Mouse (Mus musculus) heart, embryonic 10.5 days (tissue): Measurements from ENCODE around the gene Ift81. TPM values are rescaled to one million over a fixed set of nuclear protein-coding genes. Genes with fewer than 3 reads are reported as not detected.

Source experiments
- DNase-seq: peaks from one replicate; pipeline ENCODE4 v3.0.0-alpha.2; 2017; ENCODE audit warnings: low spot score
- H3K27ac ChIP-seq: fragments of 300-500 bp; sonication (generic); 2 replicates; pipeline ENCODE4 v1.5.1; 2016; ENCODE audit warnings: mild to moderate bottlenecking
- H3K27me3 ChIP-seq: fragments of 300-500 bp; sonication (generic); 2 replicates; pipeline ENCODE4 v1.6.1; 2016; ENCODE audit warnings: mild to moderate bottlenecking; ENCODE audit not compliant: poor library complexity, insufficient read depth, severe bottlenecking
- H3K36me3 ChIP-seq: fragments of 300-500 bp; sonication (generic); 2 replicates; pipeline ENCODE4 v1.6.1; 2016; ENCODE audit warnings: mild to moderate bottlenecking, moderate library complexity
- H3K4me1 ChIP-seq: fragments of 300-500 bp; sonication (generic); 2 replicates; pipeline ENCODE4 v1.6.1; 2016; ENCODE audit warnings: mild to moderate bottlenecking
- H3K4me3 ChIP-seq: fragments of 300-500 bp; sonication (generic); 2 replicates; pipeline ENCODE4 v1.5.1; 2016; ENCODE audit warnings: mild to moderate bottlenecking, moderate library complexity
- H3K9me3 ChIP-seq: fragments of 300-500 bp; sonication (generic); 2 replicates; pipeline ENCODE4 v1.6.1; 2016; ENCODE audit warnings: mild to moderate bottlenecking, moderate library complexity
- WGBS: fragments of 180-500 bp; shearing (Covaris S2); methylation state at CpG from one replicate; pipeline ENCODE4 v1.1.7; 2016; 5-methylcytosine and 5-hydroxymethylcytosine counted together
- polyA plus RNA-seq: library from polyadenylated mRNA; unstranded; fragments of >200 nt; fragmentation: Nextera tagmentation; extraction: Ambion mirVana; gene quantifications from 2 replicates; pipeline ENCODE4 v1.2.1, GENCODE M21; 2016

Gene Ift81
- polyA plus RNA-seq, 1 experiment from 2014 or later, result 35.2 TPM

DNA sequence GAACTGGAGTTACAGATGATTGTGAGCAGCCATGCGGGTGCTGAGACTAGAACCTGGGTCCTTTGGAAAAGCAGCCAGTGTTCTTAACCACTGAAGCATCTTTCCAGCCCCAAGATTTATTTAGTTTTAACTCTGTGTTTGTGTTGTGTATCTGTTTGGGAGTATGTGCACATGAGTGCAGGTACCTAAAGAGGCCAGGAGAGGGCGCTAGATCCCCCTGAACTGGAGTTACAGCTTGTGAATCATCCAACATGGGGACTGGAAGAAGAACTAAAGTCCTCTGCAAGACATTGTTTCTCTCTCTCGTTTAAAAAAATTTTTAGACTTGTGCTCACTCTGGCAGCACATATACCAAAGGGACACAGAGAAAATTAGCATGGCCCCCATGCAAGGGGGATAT, 107.9 kb downstream of the Ift81 start:
- no peak overlapping the region for H3K4me3 ChIP-seq
- no peak overlapping the region for H3K27ac ChIP-seq
- H3K36me3 ChIP-seq, result no peaks in the 10 kb centered on the region; the same call in 1 of the 2 replicates
- H3K4me1 ChIP-seq, result peaks cover 50% of the 10 kb centered on the region
- H3K9me3 ChIP-seq, result peaks cover 6% of the 10 kb centered on the region; the same call in 1 of the 2 replicates
- WGBS, result 87% methylated on average over 3 of the region's 3 CpGs
- DNase-seq, result no peak
- no peaks in the 10 kb centered on the region for H3K27me3 ChIP-seq

DNA sequence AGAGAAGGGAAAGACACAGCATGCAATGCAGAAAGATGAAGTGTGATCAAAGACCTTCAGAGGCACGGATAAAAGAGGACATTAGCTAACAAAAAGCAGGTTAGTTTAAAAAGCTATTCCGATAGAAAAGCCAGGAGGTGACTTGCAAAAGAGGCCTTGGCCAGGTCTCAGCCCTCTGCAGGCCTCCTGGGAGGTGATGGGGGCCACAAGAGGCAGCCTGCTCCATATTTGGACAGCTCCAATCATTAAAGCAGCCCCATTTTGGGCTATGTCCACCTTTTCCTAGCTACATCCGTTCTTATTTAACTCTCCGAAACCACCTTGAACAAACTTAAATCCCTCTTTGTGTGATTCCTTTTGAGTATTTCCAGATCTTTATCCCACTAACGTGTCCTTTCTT, 108.8 kb downstream of the Ift81 start:
- peaks cover 6% of the 10 kb centered on the region; the same call in 1 of the 2 replicates for H3K9me3 ChIP-seq
- no peak for DNase-seq
- H3K36me3 ChIP-seq, result no peaks in the 10 kb centered on the region; the same call in 1 of the 2 replicates
- no peak overlapping the region for H3K27ac ChIP-seq
- H3K4me3 ChIP-seq, result no peak overlapping the region
- H3K4me1 ChIP-seq, result peaks cover 41% of the 10 kb centered on the region
- 86% methylated on average over 5 of the region's 5 CpGs for WGBS
- no peaks in the 10 kb centered on the region for H3K27me3 ChIP-seq

DNA sequence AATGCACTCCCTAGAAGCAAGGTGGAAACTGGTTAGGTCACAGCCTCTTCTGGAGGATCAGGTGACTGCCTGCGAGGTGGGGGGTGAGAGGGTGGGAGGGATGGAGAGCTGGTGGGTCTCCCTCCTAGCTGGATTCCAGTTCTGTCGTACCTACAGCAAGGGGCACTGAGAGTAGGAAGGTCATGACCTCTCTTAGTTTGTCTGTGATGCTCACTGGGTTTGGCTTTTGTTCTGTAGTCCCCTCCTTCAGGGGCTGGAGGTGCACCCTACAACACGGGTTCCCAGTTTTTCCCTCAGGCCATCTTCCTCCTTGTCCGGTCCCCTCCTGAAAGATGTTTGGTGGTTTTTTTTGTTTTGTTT, 110.6 kb downstream of the Ift81 start:
- WGBS, result 27% methylated on average over 4 of the region's 4 CpGs
- H3K27ac ChIP-seq, result peak overlapping the region; percentile 99

DNA sequence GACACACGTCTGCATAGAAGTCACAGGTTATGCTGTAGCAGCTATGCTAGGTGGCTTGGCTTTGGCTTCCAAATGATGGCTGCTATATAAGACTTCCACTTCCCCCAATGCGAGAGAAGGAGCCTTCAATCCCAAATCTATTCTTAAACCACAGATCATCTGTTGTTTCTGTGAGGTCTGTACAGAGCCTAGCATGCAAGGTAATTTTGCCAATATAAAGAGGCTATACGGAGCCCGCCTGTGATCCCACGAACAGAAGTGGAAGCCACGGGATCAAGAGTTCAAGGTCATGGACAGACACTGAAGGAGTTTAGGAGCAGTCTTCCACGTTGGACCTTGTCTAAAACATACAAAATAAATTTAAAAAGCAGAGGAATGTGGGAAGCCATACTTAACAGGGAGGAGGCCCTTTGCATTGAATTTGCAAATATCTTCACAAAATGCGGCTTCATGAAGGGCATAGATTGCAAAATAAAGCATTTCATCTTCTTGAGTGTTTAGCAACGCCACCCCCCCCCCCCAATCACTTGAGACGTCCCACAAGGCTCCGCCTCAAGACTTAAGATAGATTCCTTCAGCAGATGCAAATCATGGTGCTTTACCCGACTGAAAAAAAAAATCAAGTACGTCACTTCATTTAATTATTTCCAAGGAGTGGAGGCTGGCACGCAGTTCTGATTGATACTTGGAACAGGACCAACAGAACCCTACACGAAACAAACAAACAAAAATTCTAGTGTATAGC, 111.1 kb downstream of the Ift81 start:
- H3K27me3 ChIP-seq, result no peaks in the 10 kb centered on the region
- peaks cover 6% of the 10 kb centered on the region; the same call in 1 of the 2 replicates for H3K9me3 ChIP-seq
- H3K4me1 ChIP-seq, result peaks cover 30% of the 10 kb centered on the region
- peaks cover 20% of the 10 kb centered on the region for H3K36me3 ChIP-seq
- H3K27ac ChIP-seq, result peak overlapping the region; percentile 99
- peak overlapping the region; percentile 94 for H3K4me3 ChIP-seq
- DNase-seq, result no peak
- 37% methylated on average over 15 of the region's 15 CpGs for WGBS

More for the DNA sequence above, 110.6 kb downstream of the Ift81 start:
- peaks cover 15% of the 10 kb centered on the region for H3K36me3 ChIP-seq
- H3K4me1 ChIP-seq, result peaks cover 27% of the 10 kb centered on the region
- no peaks in the 10 kb centered on the region for H3K27me3 ChIP-seq
- H3K4me3 ChIP-seq, result no peak overlapping the region
- H3K9me3 ChIP-seq, result peaks cover 6% of the 10 kb centered on the region; the same call in 1 of the 2 replicates
- DNase-seq, result peak; percentile 64

DNA sequence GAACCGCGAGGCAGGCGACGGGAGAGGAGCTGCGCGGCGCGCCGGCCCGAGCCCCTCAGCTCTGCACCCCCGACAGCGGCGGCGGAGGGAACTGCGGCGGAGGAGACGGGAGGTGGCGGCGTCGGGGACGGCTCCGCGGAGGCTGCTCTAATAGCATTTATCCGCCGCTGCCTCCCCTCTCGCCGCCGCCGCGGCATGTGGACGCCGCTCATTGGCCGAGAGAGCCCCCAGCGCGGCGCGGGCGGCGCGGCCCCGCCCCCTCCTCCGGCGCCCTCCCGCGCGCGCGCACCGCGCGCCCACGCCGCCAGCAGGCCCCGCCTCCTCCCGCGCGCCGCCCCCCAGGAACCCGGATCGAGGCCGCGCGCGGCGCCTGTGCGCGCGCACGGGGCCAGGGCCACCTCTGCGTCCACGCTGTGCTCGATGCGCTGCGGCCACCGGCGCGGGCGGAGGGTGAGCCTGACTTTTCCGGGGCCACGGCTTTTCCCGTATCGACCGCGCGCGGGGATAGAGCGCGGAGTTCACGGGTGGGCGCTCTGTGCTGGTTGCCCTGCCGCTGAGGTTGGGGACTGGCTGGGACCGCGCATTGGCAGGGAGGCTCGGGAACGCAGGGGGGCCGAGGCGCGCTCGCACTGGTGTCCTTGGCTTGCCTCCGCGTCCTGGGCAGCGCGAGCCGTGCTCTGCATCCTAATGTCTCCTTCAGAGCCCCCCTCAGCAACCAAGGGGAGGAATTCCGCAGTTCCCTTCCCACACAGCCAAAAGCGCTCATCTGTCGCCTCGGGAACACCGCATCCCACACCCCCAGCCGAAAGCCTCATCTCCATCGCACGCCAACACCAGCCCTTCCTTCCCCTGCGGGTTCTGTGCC, 112.0 kb downstream of the Ift81 start, which contains the start of gene Atp2a2:
Gene Atp2a2, minus strand, starts transcription at position 149 of the 865 bp plus-strand sequence.
- peak within 1 kb of the TSS; percentile 94 for H3K4me3 ChIP-seq
- peaks cover 36% of the 10 kb centered on the region for H3K4me1 ChIP-seq
- WGBS, result under 1% methylated on average over 100 of the region's 113 CpGs
- peaks cover 6% of the 10 kb centered on the region; the same call in 1 of the 2 replicates for H3K9me3 ChIP-seq
- H3K27me3 ChIP-seq, result no peaks in the 10 kb centered on the region
- peaks cover 29% of the 10 kb centered on the region for H3K36me3 ChIP-seq
- peak within 1 kb of the TSS; percentile 99 for H3K27ac ChIP-seq
- peak; percentile 95 for DNase-seq

DNA sequence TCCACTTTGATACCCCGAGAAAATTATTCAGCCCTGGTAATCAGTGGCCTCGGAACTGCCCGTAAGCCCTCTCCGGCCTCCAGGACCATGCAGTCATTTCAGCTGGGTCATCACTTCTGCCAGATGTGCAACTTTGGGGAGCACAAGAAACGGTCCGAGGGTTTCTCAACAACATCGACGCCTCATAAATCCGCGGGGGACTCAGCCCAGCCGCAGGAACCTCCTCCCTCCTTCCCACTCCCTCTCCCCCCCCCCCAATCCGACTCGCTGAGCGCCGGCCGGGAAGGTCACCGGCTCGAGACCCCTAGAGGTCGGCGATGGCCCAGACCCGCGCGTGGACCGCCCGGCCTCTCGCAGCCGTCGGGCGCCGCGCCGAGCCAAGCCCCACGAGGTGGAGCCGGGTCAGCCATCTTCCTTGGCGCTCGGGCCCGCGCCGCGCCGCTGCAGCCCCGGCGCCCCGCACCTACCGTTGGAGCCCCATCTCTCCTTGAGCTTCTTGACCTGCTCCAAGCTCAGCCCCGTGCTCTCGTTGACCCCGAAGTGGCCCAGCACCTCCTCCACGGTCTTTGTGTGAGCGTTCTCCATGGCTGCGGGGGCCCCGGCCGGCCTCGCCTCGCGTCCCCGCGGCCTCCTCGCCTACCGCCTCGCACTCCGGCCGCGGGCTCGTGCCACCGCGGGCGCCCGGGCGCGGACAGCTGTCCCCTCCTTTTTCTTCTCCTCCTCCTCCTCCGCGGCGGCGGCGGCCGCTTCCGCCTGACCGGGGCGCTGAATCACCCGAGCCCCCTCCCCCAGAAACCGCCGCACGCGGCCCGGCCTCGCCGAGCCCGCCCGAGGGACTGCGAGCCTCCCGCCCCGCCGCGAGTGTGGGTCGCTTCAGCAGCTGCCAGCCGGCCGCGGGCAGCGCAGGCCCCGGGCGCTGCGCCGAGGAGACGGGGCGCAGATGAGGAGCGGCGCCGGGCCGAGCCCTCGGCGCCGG, 112.9 kb downstream of the Ift81 start:
- DNase-seq, result peak; percentile 83

DNA sequence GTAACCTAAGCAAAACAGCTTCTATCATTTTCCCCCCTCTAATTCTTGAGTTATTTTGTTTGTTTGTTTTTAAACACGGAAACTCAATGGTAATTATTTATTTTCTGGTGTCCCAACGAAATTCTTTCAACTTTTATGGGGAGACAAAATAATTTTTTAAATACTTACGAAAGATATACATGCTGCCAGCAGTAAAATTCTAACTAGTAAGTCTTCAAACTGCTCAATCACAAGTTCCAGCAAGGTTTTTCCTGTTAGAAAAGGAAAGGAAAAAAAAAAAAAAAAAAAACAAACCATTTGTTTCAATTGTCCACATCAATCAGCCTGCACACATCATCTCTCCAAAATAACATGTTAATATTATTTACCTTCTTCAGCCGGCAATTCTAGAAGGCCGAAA, 113.8 kb downstream of the Ift81 start:
- WGBS, result 23% methylated on average over 5 of the region's 5 CpGs

More for the DNA sequence above, 112.9 kb downstream of the Ift81 start:
- WGBS, result under 1% methylated on average over 113 of the region's 113 CpGs
- Histone ChIP-seq H3K4me3 (peak overlapping the region; percentile 94), H3K27ac (peak overlapping the region; percentile 99), H3K9me3 (peaks cover 3% of the 10 kb centered on the region; the same call in 1 of the 2 replicates), H3K4me1 (peaks cover 40% of the 10 kb centered on the region), H3K27me3 (no peaks in the 10 kb centered on the region), H3K36me3 (peaks cover 38% of the 10 kb centered on the region)

More for the DNA sequence above, 113.8 kb downstream of the Ift81 start:
- no peak for DNase-seq
- Histone ChIP-seq H3K4me3 (peak overlapping the region; percentile 94), H3K4me1 (peaks cover 46% of the 10 kb centered on the region), H3K36me3 (peaks cover 46% of the 10 kb centered on the region), H3K9me3 (no peaks in the 10 kb centered on the region), H3K27me3 (no peaks in the 10 kb centered on the region), H3K27ac (peak overlapping the region; percentile 99)

Other genes starting within 250 kb of the Ift81 start
- 70.5 and 83.4 TPM in 2 replicates for gene Gpn3, start 242.6 kb downstream of the Ift81 start, polyA plus RNA-seq
- gene Fam216a, start 242.2 kb downstream of the Ift81 start, polyA plus RNA-seq, result 69.5 and 80.8 TPM in 2 replicates
- gene Arpc3, start 222.6 kb downstream of the Ift81 start, polyA plus RNA-seq, result 82.8 and 108 TPM in 2 replicates
- gene Anapc7, start 192.8 kb downstream of the Ift81 start, polyA plus RNA-seq, result 41.4 and 44.2 TPM in 2 replicates
- 205 and 235 TPM in 2 replicates for gene Atp2a2, start 112.3 kb downstream of the Ift81 start, polyA plus RNA-seq
- gene P2rx7, start 29.4 kb upstream of the Ift81 start, polyA plus RNA-seq, result 0.33 and 0.47 TPM in 2 replicates
- 14.9 and 16.3 TPM in 2 replicates for gene P2rx4, start 93.0 kb upstream of the Ift81 start, polyA plus RNA-seq
- 16.6 and 21.3 TPM in 2 replicates for gene Camkk2, start 164.9 kb upstream of the Ift81 start, polyA plus RNA-seq
- 405 and 415 TPM in 2 replicates for gene Anapc5, start 206.8 kb upstream of the Ift81 start, polyA plus RNA-seq
- 33.6 and 35.3 TPM in 2 replicates for gene Rnf34, start 235.5 kb upstream of the Ift81 start, polyA plus RNA-seq